Mouse (Mus musculus) liver, embryonic 14.5 days (tissue): ENCODE data around the gene Uvrag.

Source experiments
- CTCF ChIP-seq: IDR thresholded peaks from 2 replicates; pipeline ENCODE4 v1.5.1; 2016; ENCODE audit warnings: antibody characterized with exemption, low read depth, control low read depth
- EP300 ChIP-seq: IDR thresholded peaks from 2 replicates; pipeline ENCODE4 v1.6.1; 2016; ENCODE audit warnings: antibody characterized with exemption, low read depth

- TF ChIP-seq CTCF, result peak; percentile 58; the same call in 1 of the 2 replicates
- no peak for TF ChIP-seq EP300
Measured at GRCm38 (mm10) chr7:99079522-99079921, 61.4 kb downstream of the Uvrag start.
